In genomic region chr19:4449230-4449629, GRCm38 (mm10) we compare ENCODE assay signal across 20 mouse cellular contexts. TPM values are rescaled to one million over a fixed set of nuclear protein-coding genes. Genes with fewer than 3 reads are reported as not detected.
"Had no signal": no experiment of that assay in that cellular context is flagged by ENCODE, and none has a peak within 500 bp of the region (broad histone marks: within the 10 kb centered on the region; RNA-seq: fewer than 3 reads in every experiment).

No protein-coding gene starts in this region.

- H3K9ac ChIP-seq: neural tube, embryonic 12.5 days; neural tube, embryonic 13.5 days; neural tube, embryonic 15.5 days; stomach, embryonic 15.5 days had no signal

- H3K4me1 ChIP-seq: stomach, embryonic 15.5 days had no signal

- H3K36me3 ChIP-seq: neural tube, embryonic 12.5 days; neural tube, embryonic 13.5 days; neural tube, embryonic 15.5 days; stomach, embryonic 15.5 days had no signal

- H3K4me2 ChIP-seq: neural tube, embryonic 12.5 days; neural tube, embryonic 13.5 days; neural tube, embryonic 15.5 days; stomach, embryonic 15.5 days had no signal

- H3K27me3 ChIP-seq: neural tube, embryonic 12.5 days; neural tube, embryonic 13.5 days; neural tube, embryonic 15.5 days; stomach, embryonic 15.5 days had no signal

- H3K9me3 ChIP-seq: neural tube, embryonic 12.5 days; neural tube, embryonic 13.5 days; neural tube, embryonic 15.5 days; stomach, embryonic 15.5 days had no signal

- H3K4me3 ChIP-seq: neural tube, embryonic 12.5 days; neural tube, embryonic 13.5 days; neural tube, embryonic 15.5 days; stomach, embryonic 15.5 days had no signal

- DNase-seq: retina, postnatal 1 day; right cerebral cortex, adult 18-20 months; right cerebral cortex, postnatal 14 days; right cerebral cortex, postnatal 25 days; spleen, adult 18-20 months; thymus, adult 18-20 months; thymus, adult 2 months; thymus, postnatal 14 days; thymus, postnatal 25 days; thymus, postnatal 36 days; thymus, postnatal 4 days had no signal

- H3K27ac ChIP-seq: neural tube, embryonic 12.5 days; neural tube, embryonic 13.5 days; neural tube, embryonic 15.5 days; stomach, embryonic 15.5 days had no signal

RNA-seq across cellular contexts. Expression of gene 2010003K11Rik, which starts 49.2 kb away (rescaled TPM):
- polyA plus RNA-seq: neural tube, embryonic 11.5 days; neural tube, embryonic 12.5 days; neural tube, embryonic 13.5 days; neural tube, embryonic 14.5 days; spleen, adult 2 months; stomach, embryonic 14.5 days; thymus, postnatal 0 days had no signal
